Mouse (Mus musculus): ENCODE measurements around the gene Tomm34.

Tomm34 gene

DNA sequence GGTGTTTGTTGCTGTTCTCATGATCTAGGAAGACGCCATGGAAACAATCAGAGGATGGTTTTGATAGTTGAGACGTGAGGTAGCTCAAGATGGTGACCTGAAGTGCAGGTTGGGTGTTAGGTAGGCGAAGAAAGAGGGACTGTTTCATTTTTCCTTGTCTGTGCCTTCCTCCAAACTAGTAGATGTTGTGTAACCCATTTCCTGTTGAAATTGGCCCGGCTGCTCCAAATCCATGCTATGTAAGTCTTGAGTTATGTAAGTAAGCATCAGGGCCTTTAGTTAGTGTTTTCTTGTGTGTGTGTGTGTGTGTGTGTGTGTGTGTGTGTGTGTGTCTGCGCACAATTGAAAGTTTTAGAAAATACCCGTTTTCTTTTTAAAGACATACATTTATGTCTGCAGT is 61.7 kb downstream of the Tomm34 start:
- peak; percentile 77 for DNase-seq

DNA sequence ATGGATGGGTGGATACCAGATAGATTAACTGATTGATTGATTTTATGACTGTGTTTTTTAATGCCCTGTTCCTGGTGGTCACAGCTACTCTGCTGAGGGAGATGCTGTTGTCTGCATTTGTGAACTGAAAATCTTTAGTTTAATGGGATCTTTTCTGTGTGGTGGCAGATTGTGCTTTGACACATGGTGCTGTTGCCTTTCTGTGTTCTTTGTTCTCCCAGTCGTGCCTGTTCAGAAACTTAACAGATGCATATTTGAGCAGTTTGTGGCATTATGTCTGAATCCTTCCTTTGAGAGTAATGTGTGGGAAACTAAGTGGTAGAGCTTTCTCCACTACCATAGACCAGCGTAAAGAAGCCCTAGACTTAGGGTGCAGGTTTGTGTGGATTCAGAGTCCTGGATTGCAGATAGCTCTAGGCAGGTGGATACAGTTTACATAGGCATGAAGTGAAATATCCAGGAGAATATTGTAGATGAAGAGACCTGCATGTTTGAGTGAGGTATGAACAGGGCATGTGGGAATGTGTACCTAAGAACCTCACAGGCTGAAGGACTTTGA is 62.9 kb downstream of the Tomm34 start:
- DNase-seq: no peak

DNA sequence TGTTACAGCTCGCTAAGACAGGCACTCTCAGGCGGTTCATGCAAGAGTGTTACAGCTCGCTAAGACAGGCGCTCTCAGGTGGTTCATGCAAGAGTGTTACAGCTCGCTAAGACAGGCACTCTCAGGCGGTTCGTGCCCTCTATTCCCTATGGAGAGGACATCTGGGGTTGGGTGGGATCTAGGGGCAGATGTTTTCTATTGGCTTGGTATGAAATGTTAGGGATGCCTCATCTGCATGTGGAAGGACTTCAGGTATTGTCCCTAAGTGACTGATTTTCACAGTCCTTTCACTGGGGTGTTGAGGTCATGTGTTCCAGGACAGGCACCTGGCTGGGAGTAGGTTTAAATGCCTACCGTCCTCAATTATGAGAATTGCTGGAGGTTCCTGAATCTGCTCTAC is 63.4 kb downstream of the Tomm34 start:
- DNase-seq: no peak

DNA sequence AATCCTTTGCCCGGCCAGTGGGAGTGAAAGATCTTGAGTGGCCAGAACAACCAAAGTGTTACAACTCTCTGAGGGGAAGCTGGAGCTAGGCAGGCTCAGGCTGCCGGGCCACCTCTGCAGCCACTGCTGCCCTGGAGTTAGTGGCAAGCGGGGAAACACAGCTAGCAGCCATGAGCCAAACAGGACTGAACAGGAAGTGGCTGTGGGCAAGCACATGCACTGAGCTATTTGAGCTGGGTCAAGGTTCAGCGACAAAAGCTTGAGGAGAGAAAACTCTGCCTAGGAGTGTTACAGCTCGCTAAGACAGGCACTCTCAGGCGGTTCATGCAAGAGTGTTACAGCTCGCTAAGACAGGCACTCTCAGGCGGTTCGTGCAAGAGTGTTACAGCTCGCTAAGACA is 64.0 kb downstream of the Tomm34 start:
- peak; percentile 72 for DNase-seq

DNA sequence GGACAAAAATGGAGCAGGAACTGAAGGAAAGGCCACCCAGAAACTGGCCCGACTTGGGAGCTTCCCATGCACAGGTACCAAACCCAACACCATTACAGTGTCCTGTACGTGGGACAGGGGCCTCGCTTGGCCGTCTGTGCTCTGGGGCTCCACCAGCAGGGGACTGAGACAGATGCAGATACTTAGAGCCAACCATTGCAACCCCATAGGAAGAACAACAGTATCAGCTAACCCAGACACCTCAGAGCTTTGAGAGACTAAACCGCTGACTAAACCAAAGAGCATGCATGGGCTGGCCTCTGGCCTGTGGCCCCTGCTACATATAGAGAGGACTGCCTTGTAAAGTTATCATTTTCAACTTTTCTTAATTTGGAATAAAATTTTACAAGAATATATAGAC is 66.5 kb downstream of the Tomm34 start:
- DNase-seq: no peak
